Mouse (Mus musculus): ENCODE data around the gene Erbin. TPM values are rescaled to one million over a fixed set of nuclear protein-coding genes. Genes with fewer than 3 reads are reported as not detected.

Erbin gene
- 9.8 and 10.9 TPM in 2 replicates for polyA plus RNA-seq (2015; fragmentation: Nextera tagmentation; extraction: Ambion mirVana)

DNA sequence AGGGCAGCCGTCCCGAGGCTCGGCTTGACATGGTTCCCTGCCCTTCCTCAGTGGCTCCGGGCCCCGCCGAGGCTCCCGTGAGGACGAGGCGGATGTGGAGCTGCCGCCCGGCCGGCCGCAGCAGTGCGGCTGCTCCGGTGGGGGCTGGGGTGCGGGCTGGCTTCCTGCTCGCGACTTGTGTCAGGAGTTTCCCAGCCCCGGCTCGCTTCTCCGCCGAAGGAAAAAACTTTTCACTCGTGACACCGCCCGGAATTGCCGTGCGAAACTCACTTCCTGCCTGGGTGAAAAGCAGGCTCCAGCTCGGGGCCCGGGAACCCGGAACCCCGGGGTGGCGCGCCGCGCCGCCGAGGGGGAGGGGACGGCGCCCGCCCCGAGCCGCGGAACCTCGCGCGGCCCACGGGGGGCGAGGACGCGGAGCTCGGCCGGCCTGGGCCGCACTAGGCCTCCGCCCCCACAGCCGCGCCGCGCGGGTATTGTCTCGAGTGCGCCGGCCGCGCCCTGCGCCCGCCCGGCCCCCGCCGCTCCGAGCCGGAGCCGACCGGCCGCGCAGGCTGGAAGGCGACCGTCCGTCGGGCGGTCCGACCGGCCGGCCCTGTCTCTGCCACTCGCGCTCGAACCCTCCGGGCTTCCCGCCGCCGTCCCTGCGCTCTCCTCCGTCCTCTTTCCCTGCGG lies at the start of gene Erbin:
Gene Erbin, minus strand, starts transcription at position 254 of the 672 bp plus-strand sequence.
- no peaks in the 10 kb centered on the region for H3K36me3 ChIP-seq
- H3K4me2 ChIP-seq (replicated peaks): peak within 1 kb of the TSS; percentile 68
- peak within 1 kb of the TSS; percentile 100 for H3K27ac ChIP-seq (replicated peaks)
- H3K9me3 ChIP-seq: no peaks in the 10 kb centered on the region
- under 1% methylated on average over 63 of the region's 93 CpGs for WGBS
- no peaks in the 10 kb centered on the region for H3K27me3 ChIP-seq
- H3K4me3 ChIP-seq: peak within 1 kb of the TSS; percentile 74
- H3K9ac ChIP-seq (replicated peaks): peak within 1 kb of the TSS; percentile 91
- ATAC-seq (replicated peaks): peak; percentile 71
- peaks cover 48% of the 10 kb centered on the region for H3K4me1 ChIP-seq

DNA sequence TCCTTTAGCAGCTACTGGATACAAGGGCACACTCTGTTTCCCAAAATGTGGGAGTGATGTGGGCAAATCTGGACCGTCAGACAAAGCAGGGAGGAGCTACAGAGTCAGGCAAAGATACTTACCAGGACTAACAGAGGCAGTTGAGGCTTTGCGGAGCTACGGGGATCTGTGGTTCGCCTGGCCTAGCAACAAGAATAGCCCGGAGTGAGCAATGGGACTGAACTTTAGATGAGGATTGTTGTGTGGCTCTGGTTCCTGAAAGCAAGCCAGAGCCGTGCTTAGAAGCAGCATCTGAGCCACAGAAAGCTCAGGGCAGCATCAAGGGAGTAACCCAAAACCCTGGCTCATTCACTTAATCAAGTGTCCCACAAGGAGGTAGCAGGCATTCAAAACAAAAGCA lies 49.6 kb upstream of the Erbin start:
- no peaks in the 10 kb centered on the region for H3K27me3 ChIP-seq
- WGBS: 39% methylated on average over 6 of the region's 6 CpGs
- H3K9ac ChIP-seq (replicated peaks): no peak overlapping the region
- H3K4me1 ChIP-seq: 0 out of 2 replicates have a peak, but pooled peaks cover 6% of the 10 kb centered on the region
- no peak overlapping the region for H3K27ac ChIP-seq (replicated peaks)
- H3K36me3 ChIP-seq: no peaks in the 10 kb centered on the region
- no peaks in the 10 kb centered on the region for H3K9me3 ChIP-seq
- no peak overlapping the region for H3K4me2 ChIP-seq (replicated peaks)
- H3K4me3 ChIP-seq: no peak overlapping the region
- peak; percentile 44 for ATAC-seq (replicated peaks)

DNA sequence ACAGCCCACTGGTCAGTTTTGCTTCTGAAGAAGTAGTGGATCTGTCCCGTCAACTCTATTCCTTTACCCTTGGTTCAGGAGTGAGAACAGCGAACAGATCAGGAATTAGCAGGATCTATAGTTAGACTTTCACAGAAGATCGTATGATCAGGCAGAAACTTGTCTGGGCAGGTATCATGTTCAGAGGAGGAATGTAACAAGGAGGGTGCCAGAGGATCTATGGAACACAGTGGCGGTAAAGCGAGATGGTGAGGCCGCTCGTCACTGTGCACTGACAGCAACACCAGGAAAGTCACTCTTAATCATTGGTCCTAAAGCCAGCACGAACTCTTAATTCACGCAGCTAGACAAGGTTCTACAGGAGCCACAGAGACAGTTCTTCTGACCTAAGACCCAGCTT lies 47.7 kb upstream of the Erbin start:
- no peak overlapping the region for H3K4me2 ChIP-seq (replicated peaks)
- 0 out of 2 replicates have a peak, but pooled peaks cover 6% of the 10 kb centered on the region for H3K4me1 ChIP-seq

DNA sequence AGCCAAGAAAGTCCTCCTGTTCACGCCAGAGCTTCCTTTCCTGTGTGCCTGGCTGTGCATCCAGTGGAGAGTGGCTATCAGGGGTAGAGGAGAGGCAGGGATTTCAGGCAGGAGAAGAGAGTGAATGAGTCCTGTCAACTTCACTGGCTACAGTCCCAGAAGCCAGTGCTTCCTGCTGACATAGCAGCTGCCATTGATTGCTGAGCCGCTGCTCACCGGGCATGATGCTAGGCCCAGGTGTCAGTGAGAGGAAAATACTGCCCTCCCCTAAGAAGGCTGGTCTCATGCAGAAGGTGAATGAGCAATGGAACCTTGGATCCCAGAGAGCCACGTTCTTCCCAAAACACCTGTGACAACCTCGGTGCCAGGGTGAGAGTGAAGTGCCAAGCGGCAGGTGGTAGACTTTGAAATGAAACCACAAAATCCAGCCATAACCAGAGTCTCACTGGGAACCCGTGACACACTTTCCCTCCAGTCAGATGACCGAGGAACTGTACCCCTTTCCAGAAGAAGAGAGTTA lies 46.4 kb upstream of the Erbin start:
- no peaks in the 10 kb centered on the region for H3K36me3 ChIP-seq
- H3K4me1 ChIP-seq: 0 out of 2 replicates have a peak, but pooled peaks cover 6% of the 10 kb centered on the region
- H3K9me3 ChIP-seq: no peaks in the 10 kb centered on the region
- ATAC-seq (replicated peaks): no peak
- no peak overlapping the region for H3K4me3 ChIP-seq
- no peak overlapping the region for H3K27ac ChIP-seq (replicated peaks)
- H3K27me3 ChIP-seq: no peaks in the 10 kb centered on the region
- H3K4me2 ChIP-seq (replicated peaks): no peak overlapping the region
- no peak overlapping the region for H3K9ac ChIP-seq (replicated peaks)
- WGBS: 84% methylated on average over 8 of the region's 8 CpGs

More for the DNA sequence above, 47.7 kb upstream of the Erbin start:
- no peaks in the 10 kb centered on the region for H3K36me3 ChIP-seq
- no peak overlapping the region for H3K4me3 ChIP-seq
- H3K9ac ChIP-seq (replicated peaks): no peak overlapping the region
- H3K27ac ChIP-seq (replicated peaks): no peak overlapping the region
- 97% methylated on average over 9 of the region's 9 CpGs for WGBS
- H3K9me3 ChIP-seq: no peaks in the 10 kb centered on the region
- H3K27me3 ChIP-seq: no peaks in the 10 kb centered on the region
- no peak for ATAC-seq (replicated peaks)

GRCm38 (mm10) chr13:103965187-103965586 lies 44.9 kb upstream of the Erbin start:
- Histone ChIP-seq H3K4me2 (replicated peaks) (no peak overlapping the region), H3K9me3 (no peaks in the 10 kb centered on the region), H3K27ac (replicated peaks) (no peak overlapping the region), H3K36me3 (no peaks in the 10 kb centered on the region), H3K4me1 (0 out of 2 replicates have a peak, but pooled peaks cover 6% of the 10 kb centered on the region), H3K27me3 (no peaks in the 10 kb centered on the region), H3K9ac (replicated peaks) (no peak overlapping the region), H3K4me3 (no peak overlapping the region)
- no peak for ATAC-seq (replicated peaks)
- 96% methylated on average over 2 of the region's 2 CpGs for WGBS

DNA sequence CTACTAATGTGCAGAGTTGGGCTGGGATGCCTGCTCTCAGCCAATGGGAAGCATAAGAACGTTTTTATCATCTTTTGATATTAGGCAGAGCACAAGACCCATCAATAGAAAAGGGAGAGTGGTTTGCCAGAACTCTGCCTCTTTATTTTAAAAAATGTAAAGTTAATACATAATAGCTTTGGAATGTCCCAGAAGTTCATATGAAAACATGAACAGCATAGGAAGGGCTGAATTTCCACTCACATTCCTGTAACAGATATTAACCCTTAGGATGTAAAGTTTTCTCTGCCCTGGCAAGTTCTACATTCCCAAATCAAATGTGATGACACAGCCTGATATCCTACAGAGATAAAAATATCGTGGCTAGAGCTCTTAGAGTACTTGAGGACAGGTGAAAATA lies 42.8 kb upstream of the Erbin start:
- Histone ChIP-seq H3K9me3 (no peaks in the 10 kb centered on the region), H3K27ac (replicated peaks) (no peak overlapping the region), H3K4me3 (no peak overlapping the region), H3K36me3 (no peaks in the 10 kb centered on the region), H3K4me1 (no peaks in the 10 kb centered on the region), H3K9ac (replicated peaks) (no peak overlapping the region), H3K4me2 (replicated peaks) (no peak overlapping the region), H3K27me3 (no peaks in the 10 kb centered on the region)
- WGBS: 76% methylated on average over 2 of the region's 2 CpGs
- no peak for ATAC-seq (replicated peaks)

- ATAC-seq (replicated peaks): no peak
- Histone ChIP-seq H3K36me3 (no peaks in the 10 kb centered on the region), H3K27ac (replicated peaks) (no peak overlapping the region), H3K4me1 (no peaks in the 10 kb centered on the region), H3K27me3 (no peaks in the 10 kb centered on the region), H3K9me3 (no peaks in the 10 kb centered on the region), H3K9ac (replicated peaks) (no peak overlapping the region), H3K4me2 (replicated peaks) (no peak overlapping the region), H3K4me3 (no peak overlapping the region)
- 78% methylated on average over 5 of the region's 5 CpGs for WGBS
Observed at GRCm38 (mm10) chr13:103959841-103960240, 39.5 kb upstream of the Erbin start.

GRCm38 (mm10) chr13:103958607-103959123 lies 38.4 kb upstream of the Erbin start:
- 43% methylated on average over 9 of the region's 9 CpGs for WGBS
- H3K27me3 ChIP-seq: no peaks in the 10 kb centered on the region
- H3K9me3 ChIP-seq: no peaks in the 10 kb centered on the region
- no peak overlapping the region for H3K27ac ChIP-seq (replicated peaks)
- no peak overlapping the region for H3K4me3 ChIP-seq
- H3K4me1 ChIP-seq: no peaks in the 10 kb centered on the region
- no peak overlapping the region for H3K9ac ChIP-seq (replicated peaks)
- ATAC-seq (replicated peaks): 0 out of 2 replicates have a peak, but pooled peaks have one; percentile 19
- H3K4me2 ChIP-seq (replicated peaks): no peak overlapping the region
- H3K36me3 ChIP-seq: no peaks in the 10 kb centered on the region

GRCm38 (mm10) chr13:103957175-103957940 lies 37.0 kb upstream of the Erbin start:
- H3K4me1 ChIP-seq: no peaks in the 10 kb centered on the region
- ATAC-seq (replicated peaks): no peak
- H3K4me3 ChIP-seq: no peak overlapping the region
- H3K9me3 ChIP-seq: no peaks in the 10 kb centered on the region
- WGBS: 80% methylated on average over 8 of the region's 8 CpGs
- no peaks in the 10 kb centered on the region for H3K27me3 ChIP-seq
- H3K9ac ChIP-seq (replicated peaks): no peak overlapping the region
- H3K36me3 ChIP-seq: no peaks in the 10 kb centered on the region
- no peak overlapping the region for H3K4me2 ChIP-seq (replicated peaks)
- no peak overlapping the region for H3K27ac ChIP-seq (replicated peaks)

GRCm38 (mm10) chr13:103955652-103956051 lies 35.3 kb upstream of the Erbin start:
- H3K9ac ChIP-seq (replicated peaks): no peak overlapping the region
- H3K27me3 ChIP-seq: no peaks in the 10 kb centered on the region
- no peak overlapping the region for H3K4me2 ChIP-seq (replicated peaks)
- no peaks in the 10 kb centered on the region for H3K36me3 ChIP-seq
- WGBS: 62% methylated on average over 2 of the region's 2 CpGs
- H3K4me3 ChIP-seq: no peak overlapping the region
- H3K27ac ChIP-seq (replicated peaks): no peak overlapping the region
- no peaks in the 10 kb centered on the region for H3K4me1 ChIP-seq
- no peak for ATAC-seq (replicated peaks)
- no peaks in the 10 kb centered on the region for H3K9me3 ChIP-seq

- 86% methylated on average over 7 of the region's 7 CpGs for WGBS
- no peak overlapping the region for H3K9ac ChIP-seq (replicated peaks)
- no peak for ATAC-seq (replicated peaks)
- no peaks in the 10 kb centered on the region for H3K4me1 ChIP-seq
- H3K27ac ChIP-seq (replicated peaks): no peak overlapping the region
- H3K27me3 ChIP-seq: no peaks in the 10 kb centered on the region
- no peaks in the 10 kb centered on the region for H3K9me3 ChIP-seq
- no peak overlapping the region for H3K4me3 ChIP-seq
- H3K36me3 ChIP-seq: no peaks in the 10 kb centered on the region
- H3K4me2 ChIP-seq (replicated peaks): no peak overlapping the region
Observed at GRCm38 (mm10) chr13:103951393-103951792, 31.1 kb upstream of the Erbin start.

DNA sequence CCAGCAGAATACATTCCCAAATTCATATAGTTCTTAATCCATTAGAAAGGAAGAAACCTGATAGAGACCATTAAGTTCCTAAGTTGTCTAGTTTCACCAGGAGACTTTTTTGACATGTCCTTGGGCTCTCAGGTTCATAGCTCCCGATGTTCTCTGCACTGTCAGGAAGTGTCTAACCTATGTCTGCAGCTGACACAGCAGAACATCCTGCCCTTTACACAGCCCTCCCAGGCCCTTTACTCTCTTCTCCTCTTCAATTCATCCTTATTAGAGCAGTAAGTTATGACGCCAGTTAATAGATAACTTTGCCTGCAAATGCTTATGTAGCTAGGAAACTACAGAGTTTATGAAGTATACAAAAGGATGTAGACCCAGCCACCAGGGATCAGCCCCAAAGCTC lies 20.5 kb upstream of the Erbin start:
- Histone ChIP-seq H3K9ac (replicated peaks) (no peak overlapping the region), H3K4me1 (no peaks in the 10 kb centered on the region), H3K4me3 (no peak overlapping the region), H3K9me3 (no peaks in the 10 kb centered on the region), H3K36me3 (no peaks in the 10 kb centered on the region), H3K4me2 (replicated peaks) (no peak overlapping the region), H3K27me3 (no peaks in the 10 kb centered on the region), H3K27ac (replicated peaks) (no peak overlapping the region)
- ATAC-seq (replicated peaks): no peak
- WGBS: 89% methylated on average over 2 of the region's 2 CpGs
